Mouse (Mus musculus) MEL (cell line): ENCODE results near the gene Nabp2.

ENCODE experiments used
- CTCF ChIP-seq, 3 experiments: IDR thresholded peaks in 2 of 3; conservative IDR thresholded peaks in 1 of 3; 2 replicates each; pipeline ENCODE4 v1.5.1; 2011 to 2012; ENCODE audit warnings: low read length in 3 of 3, low read depth in 2 of 3, mild to moderate bottlenecking in 2 of 3, improper control_type of control experiment in 1 of 3, inconsistent platforms in 1 of 3, mixed read lengths in 1 of 3, moderate library complexity in 1 of 3; ENCODE audit not compliant: control insufficient read depth in 1 of 3, insufficient read depth in 1 of 3, poor library complexity in 1 of 3, severe bottlenecking in 1 of 3
- E2F4 ChIP-seq: IDR thresholded peaks from 2 replicates; pipeline ENCODE4 v1.6.1; 2011; ENCODE audit warnings: low read depth, low read length, improper control_type of control experiment, borderline replicate concordance
- ELF1 ChIP-seq: IDR thresholded peaks from 2 replicates; pipeline ENCODE4 v1.6.1; 2014; ENCODE audit warnings: low read depth, mild to moderate bottlenecking, inconsistent platforms, low read length, improper control_type of control experiment, moderate library complexity
- EP300 ChIP-seq, 2 experiments: IDR thresholded peaks; 2 replicates each; pipeline ENCODE4 v1.6.1; 2011; ENCODE audit warnings: improper control_type of control experiment in 2 of 2, low read length in 2 of 2, low read depth in 1 of 2, mild to moderate bottlenecking in 1 of 2
- GABPA ChIP-seq: IDR thresholded peaks from 2 replicates; pipeline ENCODE4 v1.6.1; 2012; ENCODE audit warnings: low read depth, mild to moderate bottlenecking, inconsistent platforms, low read length, improper control_type of control experiment, moderate library complexity
- GATA1 ChIP-seq: IDR thresholded peaks from 2 replicates; pipeline ENCODE4 v1.6.1; 2011; ENCODE audit warnings: low read depth, low read length, improper control_type of control experiment
- KAT2A ChIP-seq: conservative IDR thresholded peaks from 2 replicates; pipeline ENCODE4 v1.6.1; 2012; ENCODE audit warnings: low read depth, low read length, improper control_type of control experiment, inconsistent platforms
- MAZ ChIP-seq: IDR thresholded peaks from 2 replicates; pipeline ENCODE4 v1.6.1; 2012; ENCODE audit warnings: low read depth, mild to moderate bottlenecking, inconsistent platforms, low read length, improper control_type of control experiment
- POLR2A ChIP-seq, 2 experiments: IDR thresholded peaks; 2 replicates each; pipeline ENCODE4 v1.6.1; 2011 to 2012; ENCODE audit warnings: low read length in 2 of 2, mild to moderate bottlenecking in 2 of 2, control low read depth in 1 of 2, improper control_type of control experiment in 1 of 2, low read depth in 1 of 2, moderate library complexity in 1 of 2; ENCODE audit not compliant: control insufficient read depth in 1 of 2, insufficient read depth in 1 of 2, poor library complexity in 1 of 2
- TBP ChIP-seq: IDR thresholded peaks from 2 replicates; pipeline ENCODE4 v1.8.0; 2011; ENCODE audit warnings: low read depth, low read length, improper control_type of control experiment
- TCF12 ChIP-seq: IDR thresholded peaks from 2 replicates; pipeline ENCODE4 v1.6.1; 2014; ENCODE audit warnings: low read depth, mild to moderate bottlenecking, inconsistent platforms, low read length, improper control_type of control experiment, moderate library complexity
- UBTF ChIP-seq: IDR thresholded peaks from 2 replicates; pipeline ENCODE4 v1.6.1; 2012; ENCODE audit warnings: low read depth, mild to moderate bottlenecking, inconsistent platforms, low read length, improper control_type of control experiment, moderate library complexity, borderline replicate concordance; ENCODE audit not compliant: insufficient read depth
- ZC3H11A ChIP-seq: IDR thresholded peaks from 2 replicates; pipeline ENCODE4 v1.6.1; 2012; ENCODE audit warnings: low read depth, mild to moderate bottlenecking, inconsistent platforms, low read length, improper control_type of control experiment
- ZKSCAN1 ChIP-seq: IDR thresholded peaks from 2 replicates; pipeline ENCODE4 v1.6.1; 2012; ENCODE audit warnings: low read depth, mild to moderate bottlenecking, inconsistent platforms, low read length, improper control_type of control experiment, moderate library complexity

DNA sequence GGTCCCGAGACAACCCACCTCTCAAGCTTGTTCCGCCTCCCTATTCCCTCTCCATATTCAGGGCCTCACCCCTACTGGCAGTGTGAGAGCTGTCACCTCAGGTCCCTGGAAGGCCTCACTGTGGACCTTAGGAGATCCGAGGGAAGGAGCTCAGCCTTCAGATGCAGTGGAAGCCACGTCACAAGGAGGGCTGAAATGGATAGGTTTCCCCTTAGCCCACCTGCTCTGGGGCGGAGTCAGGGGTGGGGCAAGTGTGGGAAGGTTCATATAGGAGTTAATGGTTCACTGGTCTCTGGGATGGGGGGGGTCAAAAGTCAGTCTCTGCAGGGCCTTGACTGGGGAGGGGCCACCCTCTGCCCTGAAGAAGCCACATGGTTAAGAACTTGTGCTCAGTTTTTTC lies 11.0 kb downstream of the Nabp2 start:
- no peak for TF ChIP-seq CTCF (IDR thresholded peaks at IDR 0.05 in 2 of 3, conservative IDR thresholded peaks at IDR 0.05 in 1 of 3; ENCODE audit: control insufficient read depth in 1 of 3, insufficient read depth in 1 of 3, low read depth in 2 of 3, low read length in 3 of 3, poor library complexity in 1 of 3, severe bottlenecking in 1 of 3)
- TF ChIP-seq EP300 (IDR thresholded peaks at IDR 0.05; ENCODE audit: low read depth in 1 of 2, low read length in 2 of 2): no peak
- no peak for TF ChIP-seq GABPA
- no peak for TF ChIP-seq MAZ
- no peak for TF ChIP-seq GATA1
- no peak for TF ChIP-seq ZKSCAN1
- TF ChIP-seq POLR2A (IDR thresholded peaks at IDR 0.05; ENCODE audit: control insufficient read depth in 1 of 2, insufficient read depth in 1 of 2, low read depth in 1 of 2, low read length in 2 of 2, poor library complexity in 1 of 2): no peak
- no peak for TF ChIP-seq UBTF
- TF ChIP-seq TCF12: no peak
- no peak for TF ChIP-seq TBP
- TF ChIP-seq ELF1: no peak
- no peak for TF ChIP-seq ZC3H11A
- no peak for TF ChIP-seq KAT2A
- TF ChIP-seq E2F4: no peak
